Mouse (Mus musculus): Measurements from ENCODE around the gene Zfp661.

GRCm38 (mm10) chr2:127590204-127590603, 3.3 kb upstream of the Zfp661 start:
- TF ChIP-seq CTCF (conservative IDR thresholded peaks at IDR 0.05; ENCODE audit: low read length) (no peak), POU5F1 (IDR thresholded peaks at IDR 0.05; ENCODE audit: borderline replicate concordance, low read length) (no peak), NANOG (IDR thresholded peaks at IDR 0.05; ENCODE audit: borderline replicate concordance, low read length) (no peak)

Data from E14TG2a.4 (cell line).